Mouse (Mus musculus): ENCODE results near the gene Gpr1. TPM values are rescaled to one million over a fixed set of nuclear protein-coding genes. Genes with fewer than 3 reads are reported as not detected.

Gpr1 gene
- polyA plus RNA-seq, 1 experiment = 0.02 TPM

GRCm38 (mm10) chr1:63237371-63237770 lies 23.0 kb upstream of the Gpr1 start:
- TF ChIP-seq TCF12 (IDR thresholded peaks at IDR 0.05; ENCODE audit: insufficient read depth, poor library complexity, severe bottlenecking) (no peak), SRF (IDR thresholded peaks at IDR 0.05; ENCODE audit: control insufficient read depth, insufficient read length, low read depth) (no peak), TCF3 (IDR thresholded peaks at IDR 0.05; ENCODE audit: insufficient read length, low read depth) (no peak), MAX (IDR thresholded peaks at IDR 0.05; ENCODE audit: low read depth) (no peak), POLR2AphosphoS2 (IDR thresholded peaks at IDR 0.05; ENCODE audit: insufficient read length, low read depth) (no peak), REST (IDR thresholded peaks at IDR 0.05; ENCODE audit: insufficient read depth, insufficient read length) (no peak), POLR2A (IDR thresholded peaks at IDR 0.05; ENCODE audit: insufficient read length, low read depth) (no peak), CEBPB (IDR thresholded peaks at IDR 0.05; ENCODE audit: insufficient read depth, poor library complexity, severe bottlenecking) (no peak), MYOD1 (IDR thresholded peaks at IDR 0.05; ENCODE audit: control insufficient read depth in 1 of 3, insufficient read length in 2 of 3, low read depth in 2 of 3) (no peak), MYOG (IDR thresholded peaks at IDR 0.05; ENCODE audit: control insufficient read depth in 1 of 3, insufficient read depth in 1 of 3, insufficient read length in 2 of 3, low read depth in 2 of 3) (no peak), USF1 (IDR thresholded peaks at IDR 0.05; ENCODE audit: low read depth) (no peak), E2F4 (IDR thresholded peaks at IDR 0.05; ENCODE audit: insufficient read depth) (no peak)
- no peak overlapping the region for H3K4me3 ChIP-seq
- no peaks in the 10 kb centered on the region for H3K27me3 ChIP-seq (ENCODE audit: control insufficient read depth, insufficient read depth, insufficient read length)
- H3K79me2 ChIP-seq (ENCODE audit: control insufficient read depth, insufficient read depth) = no peaks in the 10 kb centered on the region
- H3ac ChIP-seq (ENCODE audit: control insufficient read depth, insufficient read length) = no peak overlapping the region
- no peaks in the 10 kb centered on the region for H3K36me3 ChIP-seq (ENCODE audit: control insufficient read depth, insufficient read depth)
- H3K4me2 ChIP-seq (ENCODE audit: low read depth) = no peak overlapping the region

- Histone ChIP-seq H3K36me3 (ENCODE audit: control insufficient read depth, insufficient read depth) (no peaks in the 10 kb centered on the region), H3ac (ENCODE audit: control insufficient read depth, insufficient read length) (no peak overlapping the region), H3K4me3 (no peak overlapping the region), H3K27me3 (ENCODE audit: control insufficient read depth, insufficient read depth, insufficient read length) (no peaks in the 10 kb centered on the region), H3K79me2 (ENCODE audit: control insufficient read depth, insufficient read depth) (no peaks in the 10 kb centered on the region), H3K4me2 (ENCODE audit: low read depth) (no peak overlapping the region)
- TF ChIP-seq MAX (IDR thresholded peaks at IDR 0.05; ENCODE audit: low read depth) = no peak
- TF ChIP-seq SRF (IDR thresholded peaks at IDR 0.05; ENCODE audit: control insufficient read depth, insufficient read length, low read depth) = no peak
Measured at GRCm38 (mm10) chr1:63227241-63227640, 12.9 kb upstream of the Gpr1 start.

GRCm38 (mm10) chr1:63225890-63226289 lies 11.5 kb upstream of the Gpr1 start:
- Histone ChIP-seq H3K36me3 (ENCODE audit: control insufficient read depth, insufficient read depth) (no peaks in the 10 kb centered on the region), H3K4me3 (no peak overlapping the region), H3ac (ENCODE audit: control insufficient read depth, insufficient read length) (no peak overlapping the region), H3K79me2 (ENCODE audit: control insufficient read depth, insufficient read depth) (no peaks in the 10 kb centered on the region), H3K27me3 (ENCODE audit: control insufficient read depth, insufficient read depth, insufficient read length) (no peaks in the 10 kb centered on the region), H3K4me2 (ENCODE audit: low read depth) (peak overlapping the region; percentile 49)
- TF ChIP-seq USF1 (IDR thresholded peaks at IDR 0.05; ENCODE audit: low read depth) (no peak), MAX (IDR thresholded peaks at IDR 0.05; ENCODE audit: low read depth) (no peak), POLR2AphosphoS2 (IDR thresholded peaks at IDR 0.05; ENCODE audit: insufficient read length, low read depth) (no peak), CEBPB (IDR thresholded peaks at IDR 0.05; ENCODE audit: insufficient read depth, poor library complexity, severe bottlenecking) (no peak), SRF (IDR thresholded peaks at IDR 0.05; ENCODE audit: control insufficient read depth, insufficient read length, low read depth) (peak; percentile 32), MYOG (IDR thresholded peaks at IDR 0.05; ENCODE audit: control insufficient read depth in 1 of 3, insufficient read depth in 1 of 3, insufficient read length in 2 of 3, low read depth in 2 of 3) (peak in 1 of 3 experiments; percentile 49), MYOD1 (IDR thresholded peaks at IDR 0.05; ENCODE audit: control insufficient read depth in 1 of 3, insufficient read length in 2 of 3, low read depth in 2 of 3) (peak in 1 of 3 experiments; percentile 42), E2F4 (IDR thresholded peaks at IDR 0.05; ENCODE audit: insufficient read depth) (no peak), POLR2A (IDR thresholded peaks at IDR 0.05; ENCODE audit: insufficient read length, low read depth) (peak; percentile 13), REST (IDR thresholded peaks at IDR 0.05; ENCODE audit: insufficient read depth, insufficient read length) (no peak), TCF12 (IDR thresholded peaks at IDR 0.05; ENCODE audit: insufficient read depth, poor library complexity, severe bottlenecking) (no peak), TCF3 (IDR thresholded peaks at IDR 0.05; ENCODE audit: insufficient read length, low read depth) (no peak)

- no peak overlapping the region for H3K4me3 ChIP-seq
- no peak overlapping the region for H3K4me2 ChIP-seq (ENCODE audit: low read depth)
- no peaks in the 10 kb centered on the region for H3K36me3 ChIP-seq (ENCODE audit: control insufficient read depth, insufficient read depth)
- H3K27me3 ChIP-seq (ENCODE audit: control insufficient read depth, insufficient read depth, insufficient read length) = no peaks in the 10 kb centered on the region
- no peak for TF ChIP-seq MYOD1 (IDR thresholded peaks at IDR 0.05; ENCODE audit: control insufficient read depth in 1 of 3, insufficient read length in 2 of 3, low read depth in 2 of 3)
- no peak for TF ChIP-seq REST (IDR thresholded peaks at IDR 0.05; ENCODE audit: insufficient read depth, insufficient read length)
- TF ChIP-seq E2F4 (IDR thresholded peaks at IDR 0.05; ENCODE audit: insufficient read depth) = no peak
- TF ChIP-seq MYOG (IDR thresholded peaks at IDR 0.05; ENCODE audit: control insufficient read depth in 1 of 3, insufficient read depth in 1 of 3, insufficient read length in 2 of 3, low read depth in 2 of 3) = no peak
- TF ChIP-seq TCF3 (IDR thresholded peaks at IDR 0.05; ENCODE audit: insufficient read length, low read depth) = no peak
- TF ChIP-seq SRF (IDR thresholded peaks at IDR 0.05; ENCODE audit: control insufficient read depth, insufficient read length, low read depth) = no peak
- no peak for TF ChIP-seq MAX (IDR thresholded peaks at IDR 0.05; ENCODE audit: low read depth)
- TF ChIP-seq USF1 (IDR thresholded peaks at IDR 0.05; ENCODE audit: low read depth) = no peak
- no peak for TF ChIP-seq POLR2AphosphoS2 (IDR thresholded peaks at IDR 0.05; ENCODE audit: insufficient read length, low read depth)
- no peak for TF ChIP-seq CEBPB (IDR thresholded peaks at IDR 0.05; ENCODE audit: insufficient read depth, poor library complexity, severe bottlenecking)
- TF ChIP-seq TCF12 (IDR thresholded peaks at IDR 0.05; ENCODE audit: insufficient read depth, poor library complexity, severe bottlenecking) = no peak
- no peak for TF ChIP-seq POLR2A (IDR thresholded peaks at IDR 0.05; ENCODE audit: insufficient read length, low read depth)
- H3ac ChIP-seq (ENCODE audit: control insufficient read depth, insufficient read length) = no peak overlapping the region
- no peaks in the 10 kb centered on the region for H3K79me2 ChIP-seq (ENCODE audit: control insufficient read depth, insufficient read depth)
Measured at GRCm38 (mm10) chr1:63225009-63225408, 10.7 kb upstream of the Gpr1 start.

DNA sequence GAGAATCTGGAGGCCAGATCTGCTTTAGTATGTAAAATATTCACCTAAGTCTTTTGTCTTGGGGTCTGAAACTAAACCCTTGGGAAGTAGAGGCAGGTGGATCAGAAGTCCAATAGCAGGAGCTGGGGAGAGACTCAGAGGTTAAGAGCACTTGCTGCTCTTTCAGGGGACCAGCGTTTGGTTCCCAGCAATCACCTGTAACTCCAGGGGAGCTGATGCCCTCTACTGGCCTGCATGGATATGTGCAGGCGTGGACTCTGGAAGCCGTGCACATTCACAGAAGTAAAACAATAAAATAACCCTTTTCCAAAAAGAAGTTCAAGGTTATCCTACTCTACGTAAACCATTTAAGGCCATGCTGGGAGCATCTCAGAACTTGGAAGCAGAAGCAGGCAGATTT lies 4.9 kb upstream of the Gpr1 start:
- Histone ChIP-seq H3K4me2 (ENCODE audit: low read depth) (no peak overlapping the region), H3ac (ENCODE audit: control insufficient read depth, insufficient read length) (no peak overlapping the region), H3K36me3 (ENCODE audit: control insufficient read depth, insufficient read depth) (no peaks in the 10 kb centered on the region), H3K4me3 (no peak overlapping the region), H3K27me3 (ENCODE audit: control insufficient read depth, insufficient read depth, insufficient read length) (no peaks in the 10 kb centered on the region), H3K79me2 (ENCODE audit: control insufficient read depth, insufficient read depth) (no peaks in the 10 kb centered on the region)
- no peak for TF ChIP-seq MYOG (IDR thresholded peaks at IDR 0.05; ENCODE audit: control insufficient read depth in 1 of 3, insufficient read depth in 1 of 3, insufficient read length in 2 of 3, low read depth in 2 of 3)
- TF ChIP-seq USF1 (IDR thresholded peaks at IDR 0.05; ENCODE audit: low read depth) = no peak
- TF ChIP-seq POLR2A (IDR thresholded peaks at IDR 0.05; ENCODE audit: insufficient read length, low read depth) = no peak
- TF ChIP-seq E2F4 (IDR thresholded peaks at IDR 0.05; ENCODE audit: insufficient read depth) = no peak
- TF ChIP-seq TCF3 (IDR thresholded peaks at IDR 0.05; ENCODE audit: insufficient read length, low read depth) = no peak
- no peak for TF ChIP-seq REST (IDR thresholded peaks at IDR 0.05; ENCODE audit: insufficient read depth, insufficient read length)
- TF ChIP-seq SRF (IDR thresholded peaks at IDR 0.05; ENCODE audit: control insufficient read depth, insufficient read length, low read depth) = no peak
- no peak for TF ChIP-seq MYOD1 (IDR thresholded peaks at IDR 0.05; ENCODE audit: control insufficient read depth in 1 of 3, insufficient read length in 2 of 3, low read depth in 2 of 3)
- no peak for TF ChIP-seq CEBPB (IDR thresholded peaks at IDR 0.05; ENCODE audit: insufficient read depth, poor library complexity, severe bottlenecking)
- TF ChIP-seq MAX (IDR thresholded peaks at IDR 0.05; ENCODE audit: low read depth) = no peak
- TF ChIP-seq POLR2AphosphoS2 (IDR thresholded peaks at IDR 0.05; ENCODE audit: insufficient read length, low read depth) = no peak
- no peak for TF ChIP-seq TCF12 (IDR thresholded peaks at IDR 0.05; ENCODE audit: insufficient read depth, poor library complexity, severe bottlenecking)
